Mouse (Mus musculus) midbrain, embryonic 14.5 days (tissue): ENCODE measurements around the gene Rnf43. TPM values are rescaled to one million over a fixed set of nuclear protein-coding genes. Genes with fewer than 3 reads are reported as not detected.

Experiments used
- ATAC-seq: fragments of 200-750 bp; cut with Nextera tagmentation; 2 replicates; pipeline ENCODE4 v1.8.0; 2017; ENCODE audit warnings: moderate number of reproducible peaks, moderate library complexity; ENCODE audit not compliant: low FRiP score, low TSS enrichment
- DNase-seq: peaks from one replicate; pipeline ENCODE4 v3.0.0-alpha.2; 2015
- H3K27ac ChIP-seq: fragments of 300-500 bp; sonication (generic); replicated peaks from 2 replicates; pipeline ENCODE4 v1.5.1; 2014; ENCODE audit warnings: mild to moderate bottlenecking, low read depth, low read length, moderate library complexity
- H3K27me3 ChIP-seq: fragments of 300-500 bp; sonication (generic); 2 replicates; pipeline ENCODE4 v1.6.1; 2014; ENCODE audit warnings: low read length, control low read depth, mixed read lengths; ENCODE audit not compliant: control insufficient read depth, insufficient read depth
- H3K36me3 ChIP-seq: fragments of 300-500 bp; sonication (generic); 2 replicates; pipeline ENCODE4 v1.6.1; 2014; ENCODE audit warnings: low read length, control low read depth; ENCODE audit not compliant: control insufficient read depth, insufficient read depth
- H3K4me1 ChIP-seq: fragments of 300-500 bp; sonication (generic); 2 replicates; pipeline ENCODE4 v1.6.1; 2014; ENCODE audit warnings: mild to moderate bottlenecking, antibody characterized with exemption, low read length, control low read depth; ENCODE audit not compliant: control insufficient read depth, insufficient read depth
- H3K4me2 ChIP-seq: fragments of 300-500 bp; sonication (generic); 2 replicates; pipeline ENCODE4 v1.6.1; 2014; ENCODE audit warnings: mild to moderate bottlenecking, low read length, moderate library complexity
- H3K4me3 ChIP-seq: fragments of 300-500 bp; sonication (generic); replicated peaks from 2 replicates; pipeline ENCODE4 v1.5.1; 2014; ENCODE audit warnings: low read depth, low read length
- H3K9ac ChIP-seq: fragments of 300-500 bp; sonication (generic); replicated peaks from 2 replicates; pipeline ENCODE4 v1.6.1; 2014; ENCODE audit warnings: mild to moderate bottlenecking, low read length, moderate library complexity
- H3K9me3 ChIP-seq: fragments of 300-500 bp; sonication (generic); 2 replicates; pipeline ENCODE4 v1.6.1; 2016; ENCODE audit warnings: low read length, control low read depth, mixed read lengths; ENCODE audit not compliant: control insufficient read depth
- WGBS: fragments of 180-500 bp; shearing (Covaris S2); extraction: QIAGEN DNeasy Blood & Tissue Kit; methylation state at CpG from one replicate; pipeline ENCODE4 v1.1.7; 2014; 5-methylcytosine and 5-hydroxymethylcytosine counted together
- polyA plus RNA-seq: library from polyadenylated mRNA; unstranded; fragments of >200 nt; fragmentation: Nextera tagmentation; extraction: Ambion mirVana; gene quantifications from 2 replicates; pipeline ENCODE4 v1.2.1, GENCODE M21; 2014

Rnf43 gene
- polyA plus RNA-seq: 0.28 and 0.78 TPM in 2 replicates

DNA sequence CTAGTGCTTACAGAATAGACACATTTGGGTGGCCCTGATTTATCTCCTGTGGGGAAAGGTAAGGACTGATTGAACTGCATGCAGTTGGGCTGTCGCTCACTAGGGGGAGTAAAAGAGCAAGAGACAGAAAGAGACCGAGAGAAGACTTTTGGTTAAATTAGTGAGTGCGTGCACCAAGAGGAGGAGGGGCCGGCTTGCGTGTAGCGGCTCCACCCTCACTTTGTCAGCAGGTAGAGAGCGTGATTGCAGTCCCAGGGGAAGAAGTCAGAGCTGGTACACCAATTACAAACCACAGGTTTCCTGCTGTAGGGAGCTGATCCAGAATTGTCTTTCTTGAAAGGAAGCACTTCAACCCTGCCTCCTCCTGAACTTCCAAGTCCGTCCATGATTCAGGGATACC lies at the start of gene Rnf43:
Gene Rnf43 (plus strand): TSS at position 316 of the 400 bp plus-strand sequence.
- H3K4me3 ChIP-seq: peak within 1 kb of the TSS; percentile 17
- H3K36me3 ChIP-seq: no peaks in the 10 kb centered on the region
- 0% methylated on average over 8 of the region's 8 CpGs for WGBS
- H3K4me2 ChIP-seq: peak within 1 kb of the TSS; percentile 48
- ATAC-seq (peak; percentile 27; the same call in 1 of the 2 replicates), DNase-seq (peak; percentile 88)
- H3K27me3 ChIP-seq: peaks cover 15% of the 10 kb centered on the region
- H3K9ac ChIP-seq: no peak within 1 kb of the TSS
- H3K27ac ChIP-seq: no peak within 1 kb of the TSS
- H3K4me1 ChIP-seq: peaks cover 3% of the 10 kb centered on the region; the same call in 1 of the 2 replicates
- no peaks in the 10 kb centered on the region for H3K9me3 ChIP-seq

DNA sequence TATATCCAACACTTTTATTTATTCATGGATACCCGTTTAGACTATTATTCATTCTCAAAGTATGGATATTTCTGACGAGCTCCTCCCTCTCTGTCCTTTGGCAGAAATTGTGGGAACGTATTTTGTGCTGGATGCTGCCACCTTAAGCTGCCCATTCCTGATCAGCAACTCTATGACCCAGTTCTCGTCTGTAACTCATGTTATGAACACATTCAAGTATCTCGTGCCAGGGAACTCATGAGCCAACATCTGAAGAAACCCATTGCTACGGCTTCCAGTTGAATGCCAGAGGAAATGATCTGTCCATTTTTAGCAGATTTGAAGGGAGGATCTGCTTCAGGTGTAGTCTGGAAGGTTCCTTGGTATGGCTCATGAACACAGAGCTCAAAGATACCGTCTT lies 48.5 kb upstream of the Rnf43 start:
- no peak overlapping the region for H3K9ac ChIP-seq
- H3K9me3 ChIP-seq: no peaks in the 10 kb centered on the region
- no peak overlapping the region for H3K4me2 ChIP-seq
- H3K4me1 ChIP-seq: no peaks in the 10 kb centered on the region
- ATAC-seq (no peak), DNase-seq (no peak)
- H3K36me3 ChIP-seq: peaks cover 91% of the 10 kb centered on the region
- H3K27ac ChIP-seq: no peak overlapping the region
- WGBS: 93% methylated on average over 7 of the region's 7 CpGs
- no peaks in the 10 kb centered on the region for H3K27me3 ChIP-seq
- H3K4me3 ChIP-seq: no peak overlapping the region

DNA sequence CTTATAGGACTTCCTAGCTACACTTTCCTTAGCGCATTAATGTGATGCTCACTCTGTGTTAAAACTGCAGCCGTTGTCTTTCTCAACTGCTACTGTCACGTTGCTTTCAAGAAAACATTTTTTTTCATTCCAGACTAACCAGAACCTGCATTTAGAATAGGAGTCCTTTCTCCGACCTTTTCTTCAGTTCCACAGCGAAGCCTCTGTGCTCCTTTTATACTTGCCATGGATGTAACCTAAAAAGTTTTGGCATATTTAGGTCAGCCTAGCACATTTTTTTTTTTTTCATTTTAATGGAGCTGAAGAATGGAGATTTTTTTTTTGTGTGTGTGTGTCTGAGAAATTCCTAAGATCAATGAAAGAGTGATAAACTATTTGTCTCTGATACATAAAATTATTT lies 47.0 kb upstream of the Rnf43 start:
- DNase-seq: no peak
- Histone ChIP-seq H3K27ac (no peak overlapping the region), H3K9me3 (no peaks in the 10 kb centered on the region), H3K9ac (no peak overlapping the region), H3K4me2 (no peak overlapping the region), H3K4me3 (no peak overlapping the region), H3K36me3 (peaks cover 86% of the 10 kb centered on the region), H3K27me3 (no peaks in the 10 kb centered on the region), H3K4me1 (no peaks in the 10 kb centered on the region)
- 96% methylated on average over 5 of the region's 5 CpGs for WGBS
- no peak for ATAC-seq

DNA sequence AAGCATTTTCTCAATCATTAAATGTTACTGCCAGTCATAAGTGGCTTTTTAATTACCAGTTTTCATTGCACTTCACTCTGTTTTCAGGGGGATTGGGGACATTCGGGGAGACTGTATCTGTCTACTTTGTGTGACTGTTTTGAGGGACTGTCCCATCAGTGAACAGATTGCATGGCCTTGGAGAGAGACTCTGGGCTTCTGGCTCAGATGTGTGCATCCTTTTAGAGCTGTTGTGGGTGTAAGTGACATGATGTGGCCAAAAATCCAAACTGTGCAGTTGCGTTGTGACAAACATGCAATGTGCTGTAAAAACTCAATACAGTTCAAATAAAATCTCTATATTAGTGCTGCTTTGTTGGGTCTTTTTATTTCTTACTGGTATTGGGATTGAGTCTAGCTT lies 46.6 kb upstream of the Rnf43 start:
- Histone ChIP-seq H3K9ac (no peak overlapping the region), H3K4me3 (no peak overlapping the region), H3K4me1 (no peaks in the 10 kb centered on the region), H3K27ac (no peak overlapping the region), H3K4me2 (no peak overlapping the region), H3K27me3 (no peaks in the 10 kb centered on the region), H3K9me3 (no peaks in the 10 kb centered on the region), H3K36me3 (peaks cover 82% of the 10 kb centered on the region)
- WGBS: 97% methylated on average over 2 of the region's 2 CpGs
- no peak for DNase-seq
- no peak for ATAC-seq

DNA sequence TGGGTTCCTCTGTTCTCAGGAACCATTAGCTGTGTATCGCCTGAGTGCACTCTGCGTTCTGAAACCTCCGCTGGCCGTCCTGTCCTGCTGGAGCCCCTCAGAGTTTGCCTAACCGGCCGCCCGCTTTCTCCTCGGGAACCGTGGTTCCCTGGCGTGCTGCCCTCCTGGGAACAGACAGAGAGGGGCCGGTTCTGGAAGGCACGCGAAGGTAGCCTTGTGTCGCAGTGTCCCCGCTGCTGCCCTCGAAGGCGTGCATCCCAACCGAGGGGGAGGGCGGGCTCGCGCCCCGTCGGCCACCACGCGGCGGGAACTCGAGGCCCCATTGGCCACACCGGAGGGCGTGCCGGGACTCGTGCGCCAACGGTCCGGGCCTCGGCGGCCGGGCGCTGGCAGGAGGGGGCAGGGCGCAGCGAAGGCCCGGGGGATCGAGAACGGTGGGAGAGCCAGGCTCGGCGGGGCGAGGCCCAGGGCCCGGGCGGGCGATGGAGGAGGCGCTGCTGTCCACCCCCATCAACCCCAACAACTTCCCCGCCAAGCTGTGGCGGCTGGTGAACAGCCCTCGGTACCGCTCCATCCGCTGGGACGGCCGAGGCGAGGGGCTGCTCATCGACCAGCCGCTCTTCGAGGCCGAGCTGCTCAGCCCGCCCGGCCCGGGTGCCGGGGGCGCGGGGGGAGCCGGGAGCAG lies 45.6 kb upstream of the Rnf43 start, which contains the start of gene Hsf5:
Gene Hsf5 (plus strand): TSS at position 375 of the 685 bp plus-strand sequence.
- no peak within 1 kb of the TSS for H3K4me3 ChIP-seq
- DNase-seq (no peak), ATAC-seq (no peak)
- H3K27me3 ChIP-seq: no peaks in the 10 kb centered on the region
- H3K27ac ChIP-seq: no peak within 1 kb of the TSS
- H3K4me1 ChIP-seq: no peaks in the 10 kb centered on the region
- H3K4me2 ChIP-seq: no peak within 1 kb of the TSS
- peaks cover 76% of the 10 kb centered on the region for H3K36me3 ChIP-seq
- 86% methylated on average over 58 of the region's 69 CpGs for WGBS
- H3K9ac ChIP-seq: no peak within 1 kb of the TSS
- H3K9me3 ChIP-seq: no peaks in the 10 kb centered on the region

DNA sequence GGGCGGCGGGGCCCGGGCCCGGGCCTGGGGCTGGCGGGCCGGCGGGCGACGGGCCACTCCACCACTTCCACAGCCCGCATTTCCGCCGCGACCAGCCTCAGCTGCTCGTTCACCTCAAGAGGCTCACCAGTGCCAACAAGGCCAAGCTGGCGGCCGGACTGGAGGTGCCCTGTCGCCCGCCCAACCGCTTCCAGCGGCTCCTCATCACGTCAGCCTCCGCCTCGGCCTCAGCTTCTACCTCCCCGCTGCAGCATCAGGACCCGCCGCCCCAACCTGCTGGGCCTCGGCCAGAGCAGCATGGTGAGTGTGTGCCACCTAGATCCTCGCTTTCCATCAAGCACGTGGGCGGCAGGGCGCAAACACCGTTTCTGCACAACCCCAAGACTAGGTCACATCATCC lies 44.9 kb upstream of the Rnf43 start:
- Histone ChIP-seq H3K4me3 (no peak overlapping the region), H3K27me3 (no peaks in the 10 kb centered on the region), H3K36me3 (peaks cover 73% of the 10 kb centered on the region), H3K4me1 (no peaks in the 10 kb centered on the region), H3K4me2 (no peak overlapping the region), H3K9ac (no peak overlapping the region), H3K27ac (no peak overlapping the region), H3K9me3 (no peaks in the 10 kb centered on the region)
- ATAC-seq (no peak), DNase-seq (no peak)
- 96% methylated on average over 32 of the region's 32 CpGs for WGBS

DNA sequence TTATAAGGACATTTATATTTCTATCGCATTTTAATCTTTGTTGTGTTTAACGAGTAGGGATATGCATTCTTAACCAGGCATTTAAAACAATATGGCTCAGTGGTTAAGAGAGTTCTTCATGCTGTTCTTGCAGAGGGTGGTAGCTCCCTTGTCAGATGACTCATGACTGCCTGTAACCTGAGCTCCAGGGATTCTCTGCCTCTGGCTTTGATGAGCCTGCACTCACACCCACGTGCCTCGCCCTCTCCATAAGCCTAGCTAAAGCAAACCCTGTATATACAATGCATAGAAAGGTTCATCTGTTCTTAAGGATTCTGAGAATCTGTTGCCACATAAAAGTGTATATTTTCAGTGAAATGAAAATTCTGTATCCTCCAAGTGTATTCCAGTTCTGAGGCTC lies 39.4 kb upstream of the Rnf43 start:
- Histone ChIP-seq H3K27ac (no peak overlapping the region), H3K9me3 (no peaks in the 10 kb centered on the region), H3K36me3 (peaks cover 43% of the 10 kb centered on the region), H3K4me3 (no peak overlapping the region), H3K4me1 (no peaks in the 10 kb centered on the region), H3K4me2 (no peak overlapping the region), H3K27me3 (no peaks in the 10 kb centered on the region), H3K9ac (no peak overlapping the region)
- WGBS: 87% methylated on average over 4 of the region's 4 CpGs
- ATAC-seq: no peak
- no peak for DNase-seq

DNA sequence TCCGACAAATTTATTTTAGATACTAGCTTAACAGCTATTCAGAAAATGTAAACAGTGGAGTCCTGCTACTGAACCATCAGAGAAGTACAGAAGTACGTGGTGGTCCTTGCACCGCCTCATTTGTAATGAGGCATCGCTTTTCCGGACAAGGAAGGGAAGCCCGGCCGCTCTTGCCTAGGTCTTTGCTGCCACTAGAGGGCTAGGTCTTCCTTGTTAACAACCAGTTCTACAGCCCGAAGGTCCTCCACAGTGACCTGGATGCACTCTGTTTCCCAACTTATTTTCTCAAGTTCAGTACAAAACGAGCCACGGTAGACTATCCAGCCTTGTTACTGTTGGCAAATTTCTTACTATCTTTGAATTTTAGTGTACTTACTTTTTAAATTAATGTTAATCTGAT lies 32.7 kb upstream of the Rnf43 start:
- Histone ChIP-seq H3K9ac (no peak overlapping the region), H3K27me3 (no peaks in the 10 kb centered on the region), H3K36me3 (peaks cover 13% of the 10 kb centered on the region; the same call in 1 of the 2 replicates), H3K4me3 (no peak overlapping the region), H3K4me1 (no peaks in the 10 kb centered on the region), H3K9me3 (no peaks in the 10 kb centered on the region), H3K4me2 (no peak overlapping the region), H3K27ac (no peak overlapping the region)
- no peak for ATAC-seq
- DNase-seq: peak; percentile 80
- WGBS: 34% methylated on average over 10 of the region's 10 CpGs

DNA sequence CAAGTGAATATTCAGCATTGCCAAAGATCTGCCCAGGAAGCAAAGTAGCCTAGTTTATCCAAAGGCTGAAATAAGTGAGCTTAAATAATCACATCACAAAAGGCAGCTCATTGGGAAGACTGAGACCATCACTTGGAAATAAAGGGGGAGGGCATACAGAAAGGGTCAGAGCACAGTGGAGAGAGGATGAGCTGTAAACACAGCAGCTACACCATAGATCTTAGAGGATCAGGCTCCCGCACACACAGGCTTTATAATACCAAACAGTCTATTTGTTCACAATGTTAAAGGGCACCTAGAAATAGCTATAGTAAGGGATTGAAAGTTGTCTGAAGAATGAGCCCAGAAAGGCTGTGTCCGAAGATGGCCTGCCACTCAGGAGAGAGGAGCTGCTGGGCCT lies 23.7 kb upstream of the Rnf43 start:
- Histone ChIP-seq H3K36me3 (peaks cover 5% of the 10 kb centered on the region; the same call in 1 of the 2 replicates), H3K27ac (no peak overlapping the region), H3K4me2 (peak overlapping the region; percentile 70), H3K4me3 (peak overlapping the region; percentile 37), H3K27me3 (no peaks in the 10 kb centered on the region), H3K9ac (peak overlapping the region; percentile 68), H3K4me1 (0 out of 2 replicates have a peak, but pooled peaks cover 4% of the 10 kb centered on the region), H3K9me3 (no peaks in the 10 kb centered on the region)
- ATAC-seq: no peak
- WGBS: 4% methylated on average over 2 of the region's 2 CpGs
- DNase-seq: no peak
